Mouse (Mus musculus) lung, adult 2 months (tissue): Measurements from ENCODE around the gene Brd4.

Experiments
- CTCF ChIP-seq: fragments of 200-500 bp; IDR thresholded peaks from 2 replicates; pipeline ENCODE4 v1.5.1; 2011; ENCODE audit warnings: mild to moderate bottlenecking, low read length, control low read depth; ENCODE audit not compliant: insufficient read depth
- POLR2A ChIP-seq: fragments of 200-500 bp; IDR thresholded peaks from 2 replicates; pipeline ENCODE4 v1.6.1; 2011; ENCODE audit warnings: low read depth, mild to moderate bottlenecking, control low read depth, low read length, borderline replicate concordance; ENCODE audit errors: extremely low read depth

DNA sequence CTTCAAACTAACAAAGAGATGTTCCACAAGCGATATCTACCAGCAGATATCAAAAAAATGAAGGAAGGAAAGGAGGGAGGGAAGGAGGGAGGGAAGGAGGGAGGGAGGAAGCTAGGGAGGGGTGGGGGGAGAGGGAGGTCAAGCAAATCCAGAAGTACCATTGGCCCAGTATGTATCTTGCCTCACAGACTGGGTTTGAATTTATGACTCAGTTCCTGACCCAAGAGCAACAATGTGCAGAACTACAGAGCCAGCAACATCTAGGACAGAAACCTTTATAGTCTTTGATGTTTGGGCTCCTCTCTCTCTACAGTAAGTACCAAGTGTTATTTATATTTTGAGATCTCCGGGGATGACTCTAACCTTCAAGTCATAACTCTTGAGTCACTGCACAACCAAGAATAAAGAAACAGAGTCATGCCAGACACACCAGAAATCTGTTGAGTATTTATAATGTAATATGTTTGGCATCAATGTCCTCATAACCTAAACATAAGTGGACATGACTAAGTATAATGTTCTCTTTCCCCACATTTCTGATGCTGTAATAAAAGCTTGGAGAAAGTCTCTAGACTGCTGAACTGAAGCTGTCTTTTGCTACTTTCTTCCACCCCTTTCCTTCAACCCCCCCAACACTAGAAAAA, 32.6 kb downstream of the Brd4 start:
- TF ChIP-seq CTCF (no peak), POLR2A (no peak)
